Mouse (Mus musculus): Measurements from ENCODE around the gene Ralgps2.

Gene Ralgps2

GRCm38 (mm10) chr1:156891561-156891960 is 47.9 kb downstream of the Ralgps2 start:
- peak in 1 of 2 experiments; percentile 19 for DNase-seq

GRCm38 (mm10) chr1:156888830-156889229 is 50.6 kb downstream of the Ralgps2 start:
- DNase-seq, result no peak

GRCm38 (mm10) chr1:156885879-156886278 is 53.5 kb downstream of the Ralgps2 start:
- DNase-seq, result no peak

- DNase-seq, result no peak
These were observed 54.6 kb downstream of the Ralgps2 start for GRCm38 (mm10) chr1:156884782-156885181.

- no peak for DNase-seq
These were observed 68.8 kb downstream of the Ralgps2 start for GRCm38 (mm10) chr1:156870616-156871015.

- DNase-seq, result no peak
These were observed 69.4 kb downstream of the Ralgps2 start for GRCm38 (mm10) chr1:156870028-156870427.

- DNase-seq, result no peak
These were observed 75.2 kb downstream of the Ralgps2 start for GRCm38 (mm10) chr1:156864240-156864639.

- no peak for DNase-seq
These were observed 75.7 kb downstream of the Ralgps2 start for GRCm38 (mm10) chr1:156863726-156864125.

GRCm38 (mm10) chr1:156861475-156862043 is 77.9 kb downstream of the Ralgps2 start:
- DNase-seq, result peak in 1 of 2 experiments; percentile 17

GRCm38 (mm10) chr1:156860266-156860665 is 79.2 kb downstream of the Ralgps2 start:
- DNase-seq, result peak; percentile 17

- DNase-seq, result no peak
These were observed 79.6 kb downstream of the Ralgps2 start for GRCm38 (mm10) chr1:156859711-156860250.

- DNase-seq, result no peak
These were observed 80.3 kb downstream of the Ralgps2 start for GRCm38 (mm10) chr1:156859156-156859555.

GRCm38 (mm10) chr1:156856666-156857065 is 82.8 kb downstream of the Ralgps2 start:
- no peak for DNase-seq

GRCm38 (mm10) chr1:156854558-156854957 is 84.9 kb downstream of the Ralgps2 start:
- DNase-seq, result no peak

GRCm38 (mm10) chr1:156852872-156853271 is 86.6 kb downstream of the Ralgps2 start:
- DNase-seq, result no peak

GRCm38 (mm10) chr1:156852409-156852808 is 87.0 kb downstream of the Ralgps2 start:
- no peak for DNase-seq

- DNase-seq, result no peak
These were observed 92.3 kb downstream of the Ralgps2 start for GRCm38 (mm10) chr1:156847098-156847497.

- no peak for DNase-seq
These were observed 97.6 kb downstream of the Ralgps2 start for GRCm38 (mm10) chr1:156841625-156842339.

GRCm38 (mm10) chr1:156838695-156839094 is 100.7 kb downstream of the Ralgps2 start:
- DNase-seq, result no peak

GRCm38 (mm10) chr1:156838177-156838576 is 101.2 kb downstream of the Ralgps2 start, which contains the start of gene Angptl1:
TSS of gene Angptl1 (plus strand) at chr1:156838562.
- no peak for DNase-seq

- no peak for DNase-seq
These were observed 120.2 kb downstream of the Ralgps2 start for GRCm38 (mm10) chr1:156819236-156819635.

- no peak for DNase-seq
These were observed 125.9 kb downstream of the Ralgps2 start for GRCm38 (mm10) chr1:156813485-156813884.

- DNase-seq, result no peak
These were observed 126.7 kb downstream of the Ralgps2 start for GRCm38 (mm10) chr1:156812716-156813115.

- DNase-seq, result no peak
These were observed 127.5 kb downstream of the Ralgps2 start for GRCm38 (mm10) chr1:156811928-156812327.

All from B cell, adult 2 months (primary cell).